Mouse (Mus musculus) spleen, postnatal 36 days (tissue): ENCODE data around the gene Srebf2.

Experiments
- DNase-seq, 2 experiments: peaks; one replicate each; pipeline ENCODE4 v3.0.0; 2022; ENCODE audit warnings: low spot score in 2 of 2, mixed read lengths in 1 of 2

Srebf2 gene

GRCm38 (mm10) chr15:82156902-82157301 lies 9.9 kb downstream of the Srebf2 start:
- DNase-seq = no peak

DNA sequence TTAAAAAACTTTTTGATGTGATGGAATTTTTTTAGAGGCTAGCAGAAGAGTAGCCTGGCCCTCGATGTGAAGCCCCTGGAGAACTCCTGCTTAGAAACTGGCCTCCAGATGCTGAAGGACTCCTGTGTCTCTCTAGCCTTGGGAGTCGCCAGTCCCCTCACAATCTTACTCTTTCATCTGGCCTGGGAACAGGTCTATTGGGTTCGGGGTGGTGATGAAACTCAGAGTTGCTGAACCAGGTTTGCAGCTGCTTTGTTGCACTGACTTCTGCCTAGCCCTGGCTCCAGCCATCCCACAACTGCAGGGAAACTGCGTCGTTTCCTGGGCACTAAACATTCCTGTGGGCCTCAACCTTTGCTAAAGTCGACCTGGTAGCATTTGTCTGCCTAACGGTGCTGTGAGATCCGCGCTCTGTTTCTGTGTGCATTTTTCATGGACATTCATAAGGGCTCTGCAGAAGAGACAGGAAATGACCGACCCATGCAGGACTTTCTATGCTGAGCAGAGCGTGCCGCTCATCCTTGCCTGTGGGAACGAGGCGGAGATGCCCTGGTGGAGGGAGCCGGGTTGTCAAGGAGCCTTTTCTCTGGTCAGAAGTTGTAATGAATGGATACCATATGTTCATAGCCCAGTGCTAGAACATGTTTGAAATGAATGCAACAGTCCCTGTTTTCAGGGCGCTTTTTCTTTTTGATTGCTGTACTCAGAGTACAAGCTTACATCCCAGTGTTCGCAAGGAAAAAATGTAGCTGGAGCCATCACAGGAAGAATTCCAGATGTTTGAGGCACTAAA lies 11.5 kb downstream of the Srebf2 start:
- DNase-seq = no peak

DNA sequence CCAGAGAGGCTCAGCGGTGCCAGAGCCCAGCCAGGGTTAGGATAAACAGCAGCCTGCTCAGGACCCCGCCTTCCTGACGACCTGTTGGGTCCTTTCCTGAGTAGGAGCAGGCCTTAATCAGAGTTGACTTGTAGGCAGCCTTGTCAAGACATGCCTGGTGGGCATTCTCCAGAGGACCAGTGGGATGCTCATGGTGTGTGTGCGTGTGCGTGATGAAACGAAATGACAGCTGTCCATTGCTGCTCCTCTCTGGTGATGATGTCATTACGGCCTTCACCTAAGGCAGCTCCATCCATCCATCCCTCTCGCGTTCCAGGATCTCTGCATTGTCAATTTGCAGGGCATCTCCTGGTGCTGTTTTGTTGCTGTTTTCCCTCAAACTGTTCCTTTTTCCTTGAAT lies 12.5 kb downstream of the Srebf2 start:
- no peak for DNase-seq

DNA sequence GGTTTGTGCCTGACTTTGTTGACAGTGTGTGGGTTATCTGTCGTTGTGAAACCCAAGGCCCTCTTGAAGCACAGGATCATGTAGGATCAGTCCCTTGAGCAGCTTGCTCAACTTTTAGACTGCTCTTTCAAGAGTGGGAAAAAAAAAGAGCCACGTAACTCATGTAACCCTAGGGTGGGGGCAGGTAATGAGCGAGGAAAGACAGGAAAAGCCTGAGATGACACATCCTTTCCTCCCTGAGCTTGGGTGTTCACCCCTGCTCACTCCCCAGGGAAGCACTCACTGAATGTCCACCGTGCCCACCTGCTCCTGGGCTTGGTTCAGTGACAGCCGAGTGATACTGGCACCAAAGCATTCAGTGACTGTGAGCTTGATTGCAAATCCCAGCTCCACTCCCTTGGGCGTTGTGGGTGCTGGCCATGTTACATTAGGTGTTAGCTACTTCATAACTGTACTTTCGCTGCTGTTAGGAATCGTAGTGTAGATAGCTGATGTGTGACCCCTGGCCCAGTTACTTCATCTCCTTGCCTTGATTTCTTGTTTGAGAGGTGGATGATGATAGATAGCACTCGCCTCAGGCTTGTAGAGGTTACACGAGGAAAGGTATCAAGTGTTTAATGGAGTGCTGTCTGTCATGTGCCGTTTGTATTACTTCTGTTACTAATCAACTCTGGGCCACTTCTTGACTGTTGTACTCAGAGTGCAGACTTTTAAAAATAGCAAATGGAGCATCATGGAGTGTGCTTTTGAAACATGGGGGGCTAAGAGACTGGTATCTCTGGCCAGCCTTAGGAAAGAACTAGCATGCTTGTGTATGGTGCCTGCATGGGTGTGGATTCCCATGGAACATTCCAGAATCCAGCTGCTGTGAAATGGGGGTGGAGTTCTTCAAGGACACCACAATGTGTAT lies 14.0 kb downstream of the Srebf2 start:
- DNase-seq = no peak

DNA sequence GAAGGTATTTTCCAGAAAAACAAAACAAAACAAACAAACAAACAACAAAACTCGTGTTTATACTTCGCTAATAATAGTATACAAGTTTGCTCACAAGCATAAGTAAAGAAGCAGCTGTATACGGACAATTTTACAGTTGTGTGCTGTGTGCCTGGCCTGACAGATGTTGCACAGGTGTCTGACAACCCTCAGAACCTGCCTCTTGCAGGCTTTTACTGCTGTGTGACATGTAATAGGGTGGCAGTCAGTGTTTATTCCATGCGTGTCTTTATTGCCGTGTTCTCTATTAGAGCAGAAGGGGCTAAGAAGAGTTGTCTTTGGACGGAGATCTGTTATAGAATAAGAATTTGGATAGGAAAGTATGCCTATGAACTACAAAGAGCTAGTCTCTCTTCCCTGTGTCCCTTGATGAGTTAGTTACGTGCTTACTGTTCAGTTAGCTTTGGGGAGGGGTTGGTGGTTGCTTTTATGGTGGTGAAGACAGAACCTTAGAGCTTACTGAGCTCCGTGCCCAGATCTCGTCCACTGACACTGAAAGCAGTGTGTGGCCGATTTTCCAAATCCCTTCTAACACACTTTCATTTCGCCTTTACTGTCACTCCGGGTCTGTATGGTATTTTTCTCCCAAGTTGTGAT lies 15.1 kb downstream of the Srebf2 start:
- DNase-seq = no peak

GRCm38 (mm10) chr15:82163356-82164060 lies 16.5 kb downstream of the Srebf2 start:
- DNase-seq = peak; percentile 67 to 72

DNA sequence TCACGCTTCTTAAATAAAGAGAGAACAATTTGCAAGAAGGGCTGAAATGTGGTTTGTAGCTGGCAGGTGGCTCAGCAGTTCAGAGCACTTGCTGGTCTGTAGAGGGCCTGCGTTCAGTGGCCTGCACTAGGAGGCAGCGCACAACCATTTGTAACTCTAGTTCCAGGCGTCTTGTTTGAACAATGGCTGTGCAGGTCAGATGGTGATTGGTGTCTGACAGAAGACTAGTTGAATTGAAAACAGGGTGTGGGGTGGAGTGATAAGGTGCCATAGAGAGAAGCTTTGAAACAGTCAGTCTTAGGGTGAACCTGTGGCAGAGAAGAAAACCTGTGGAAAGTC lies 17.0 kb downstream of the Srebf2 start:
- peak in 1 of 2 experiments; percentile 54 for DNase-seq

DNA sequence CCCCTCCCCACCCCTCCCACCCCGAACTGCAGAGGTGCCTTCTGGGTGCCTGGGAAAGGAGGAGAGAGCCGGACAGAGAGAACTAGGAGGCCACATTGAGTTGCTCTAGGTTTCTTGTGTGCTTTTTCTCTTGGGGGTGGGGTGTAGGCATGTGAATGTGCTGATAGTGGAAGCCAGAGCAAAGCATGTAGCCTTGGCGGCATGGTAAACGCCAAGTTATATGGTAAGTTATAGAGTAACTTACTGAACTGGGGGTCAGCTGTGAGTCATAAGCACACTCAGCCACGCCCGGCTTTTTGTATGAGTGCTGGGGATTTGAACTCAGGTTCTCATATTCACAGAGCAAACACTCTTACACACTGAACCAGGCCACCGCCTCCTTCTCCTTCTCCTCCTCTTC lies 17.5 kb downstream of the Srebf2 start:
- DNase-seq = no peak

- DNase-seq = peak; percentile 87 to 91
Observed at GRCm38 (mm10) chr15:82165332-82166239, 18.6 kb downstream of the Srebf2 start.

- DNase-seq = peak; percentile 81 to 86
Observed at GRCm38 (mm10) chr15:82166240-82167100, 19.5 kb downstream of the Srebf2 start.

- DNase-seq = no peak
Observed at GRCm38 (mm10) chr15:82167201-82168168, 20.5 kb downstream of the Srebf2 start.

- no peak for DNase-seq
Observed at GRCm38 (mm10) chr15:82169671-82170070, 22.7 kb downstream of the Srebf2 start.

GRCm38 (mm10) chr15:82170437-82171377 lies 23.7 kb downstream of the Srebf2 start:
- DNase-seq = no peak

- DNase-seq = no peak
Observed at GRCm38 (mm10) chr15:82172648-82173047, 25.7 kb downstream of the Srebf2 start.

GRCm38 (mm10) chr15:82175091-82175490 lies 28.1 kb downstream of the Srebf2 start:
- no peak for DNase-seq

DNA sequence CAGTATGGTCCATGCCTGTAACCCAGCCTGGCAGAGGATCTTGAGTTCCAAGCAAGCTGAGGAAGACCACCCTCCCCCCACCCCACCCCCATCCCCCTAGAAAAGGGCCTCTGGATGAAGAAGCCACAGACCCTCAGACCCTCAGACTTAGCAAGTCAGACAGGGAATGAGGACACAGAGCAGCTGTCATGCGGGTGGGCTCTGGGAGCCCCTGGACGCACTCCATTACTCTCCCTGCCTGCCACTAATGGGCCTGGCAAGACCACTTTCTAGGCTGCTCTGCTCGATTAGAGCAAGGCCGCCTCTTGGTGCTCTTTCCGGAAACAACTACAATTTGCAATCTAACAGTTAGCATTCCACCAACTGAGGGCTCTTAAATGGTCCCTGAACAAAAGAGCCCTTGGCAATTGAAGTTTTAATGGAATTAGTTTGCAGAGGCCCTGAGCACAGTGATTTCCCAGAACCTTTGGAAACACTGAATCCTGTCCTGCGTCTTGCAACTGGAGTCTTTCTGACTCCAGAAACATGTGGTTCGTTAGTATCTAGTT lies 30.8 kb downstream of the Srebf2 start:
- DNase-seq = no peak

GRCm38 (mm10) chr15:82181131-82181530 lies 34.1 kb downstream of the Srebf2 start:
- DNase-seq = no peak
